Mouse (Mus musculus): ENCODE results near the gene Inha. TPM values are rescaled to one million over a fixed set of nuclear protein-coding genes. Genes with fewer than 3 reads are reported as not detected.

Inha gene
- total RNA-seq, 2 experiments from 2014 or later, result 15.3 to 16.5 TPM

DNA sequence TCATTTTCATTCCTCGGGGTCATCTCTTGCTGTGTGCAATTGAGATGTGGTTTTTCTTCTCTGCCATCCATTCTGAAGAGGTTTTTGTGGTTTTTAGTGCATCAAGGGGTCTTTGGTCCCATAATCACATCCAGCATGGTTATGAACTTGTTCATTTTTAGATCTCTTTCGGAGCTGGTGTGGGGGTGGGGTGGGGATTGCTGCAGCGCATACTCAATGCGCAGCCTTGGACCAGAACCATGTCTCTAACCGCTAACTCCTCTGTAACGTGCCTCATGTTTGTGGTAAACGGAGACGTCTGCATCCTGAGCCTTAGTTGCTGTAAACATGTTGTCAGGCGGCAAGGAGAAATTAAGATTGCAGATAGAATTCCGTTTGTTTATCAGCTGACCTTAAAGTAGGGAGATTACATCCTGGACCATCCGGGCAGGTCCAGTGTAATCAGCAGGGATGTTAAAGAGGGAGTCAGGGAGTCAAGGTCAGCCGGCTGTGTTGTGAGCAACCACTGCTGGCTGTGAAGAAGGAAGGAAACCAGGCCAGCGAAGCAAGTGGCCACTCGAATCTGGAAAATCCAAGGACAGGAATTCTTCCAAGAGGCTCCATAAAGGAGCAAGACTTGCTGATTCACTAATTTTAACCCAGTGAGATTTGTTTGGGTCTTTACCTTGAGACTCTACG, 10.0 kb downstream of the Inha start:
- DNase-seq (ENCODE audit: low spot score in 2 of 2), result no peak

GRCm38 (mm10) chr1:75517984-75518383, 11.1 kb downstream of the Inha start:
- no peak for DNase-seq (ENCODE audit: low spot score in 2 of 2)
- TF ChIP-seq CTCF (conservative IDR thresholded peaks at IDR 0.05), result no peak
- H3K27ac ChIP-seq, result no peak overlapping the region
- no peak overlapping the region for H3K4me3 ChIP-seq

More for the DNA sequence above, 10.0 kb downstream of the Inha start:
- TF ChIP-seq CTCF (conservative IDR thresholded peaks at IDR 0.05), result no peak
- Histone ChIP-seq H3K4me3 (no peak overlapping the region), H3K27ac (no peak overlapping the region)

DNA sequence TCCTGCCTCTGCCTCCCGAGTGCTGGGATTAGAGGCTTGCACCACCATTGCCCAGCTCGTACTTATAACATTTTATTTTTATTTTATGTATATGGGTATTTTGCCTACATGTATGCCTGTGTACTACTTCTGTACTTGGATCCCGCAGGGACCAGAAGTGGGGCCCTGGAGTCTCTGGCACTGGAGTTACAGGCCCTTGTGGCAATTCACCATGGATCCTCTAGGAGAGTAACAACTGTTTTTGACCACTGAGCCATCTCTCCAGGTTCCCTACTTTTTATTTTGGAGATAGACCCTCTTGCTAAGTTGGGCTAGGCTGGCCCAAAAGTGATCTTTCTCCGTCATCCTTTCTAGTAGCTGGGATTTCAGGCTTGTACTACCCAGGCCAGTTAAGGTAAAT, 11.6 kb downstream of the Inha start:
- TF ChIP-seq CTCF (conservative IDR thresholded peaks at IDR 0.05), result no peak
- Histone ChIP-seq H3K27ac (no peak overlapping the region), H3K4me3 (no peak overlapping the region)
- DNase-seq (ENCODE audit: low spot score in 2 of 2), result no peak

- no peak overlapping the region for H3K27ac ChIP-seq
- no peak overlapping the region for H3K4me3 ChIP-seq
- no peak for TF ChIP-seq CTCF (conservative IDR thresholded peaks at IDR 0.05)
- DNase-seq (ENCODE audit: low spot score in 2 of 2), result no peak
These were observed 12.7 kb downstream of the Inha start for GRCm38 (mm10) chr1:75519576-75519975.

DNA sequence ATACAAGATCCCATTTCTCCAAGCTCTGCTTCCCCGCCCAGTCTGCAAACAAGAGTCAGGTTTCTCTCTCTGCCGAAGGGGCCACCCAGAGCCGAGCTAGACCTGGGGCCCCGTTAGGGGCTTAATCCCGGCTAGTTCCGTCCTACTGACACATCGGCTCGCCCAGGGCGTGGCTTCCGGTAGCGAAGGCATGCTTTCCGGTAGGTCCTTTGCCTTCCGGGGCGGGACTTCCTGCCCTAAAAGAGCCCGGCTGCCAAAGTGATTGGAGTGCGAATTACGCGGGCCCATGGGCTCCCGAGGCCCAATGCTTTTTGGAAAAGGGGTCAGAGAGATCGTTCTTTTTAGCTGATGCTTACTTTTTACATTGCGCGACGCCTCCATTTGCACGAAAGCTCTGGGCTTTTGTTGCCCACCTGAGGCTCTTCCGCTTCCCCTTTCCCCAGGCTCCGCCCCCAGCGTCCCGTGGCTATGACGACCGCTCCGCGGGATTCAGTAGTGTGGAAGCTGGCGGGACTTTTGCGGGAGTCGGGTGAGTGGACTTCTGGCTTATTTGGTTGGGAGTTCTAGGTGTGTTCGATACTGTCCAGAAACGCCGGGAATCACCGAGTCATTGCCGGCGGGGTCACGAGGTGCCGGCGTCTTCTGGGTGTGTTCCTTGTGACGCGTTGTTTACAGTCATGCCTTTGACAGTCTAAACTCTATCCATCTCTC, 14.6 kb downstream of the Inha start, which contains the start of gene Stk11ip:
Gene Stk11ip, plus strand, starts transcription at position 209 of the 711 bp plus-strand sequence.
- TF ChIP-seq CTCF (conservative IDR thresholded peaks at IDR 0.05), result no peak

GRCm38 (mm10) chr1:75524679-75525078, 17.8 kb downstream of the Inha start:
- H3K27ac ChIP-seq, result no peak overlapping the region
- DNase-seq (ENCODE audit: low spot score in 2 of 2), result no peak
- no peak overlapping the region for H3K4me3 ChIP-seq
- TF ChIP-seq CTCF (conservative IDR thresholded peaks at IDR 0.05), result no peak

More for the DNA sequence above, 14.6 kb downstream of the Inha start, which contains the start of gene Stk11ip:
- Histone ChIP-seq H3K4me3 (peak within 1 kb of the TSS; percentile 96), H3K27ac (peak within 1 kb of the TSS; percentile 88)
- DNase-seq (ENCODE audit: low spot score in 2 of 2), result peak; percentile 89 to 90

GRCm38 (mm10) chr1:75530546-75530945, 23.7 kb downstream of the Inha start:
- no peak for DNase-seq (ENCODE audit: low spot score in 2 of 2)
- no peak overlapping the region for H3K27ac ChIP-seq
- no peak overlapping the region for H3K4me3 ChIP-seq
- TF ChIP-seq CTCF (conservative IDR thresholded peaks at IDR 0.05), result no peak

DNA sequence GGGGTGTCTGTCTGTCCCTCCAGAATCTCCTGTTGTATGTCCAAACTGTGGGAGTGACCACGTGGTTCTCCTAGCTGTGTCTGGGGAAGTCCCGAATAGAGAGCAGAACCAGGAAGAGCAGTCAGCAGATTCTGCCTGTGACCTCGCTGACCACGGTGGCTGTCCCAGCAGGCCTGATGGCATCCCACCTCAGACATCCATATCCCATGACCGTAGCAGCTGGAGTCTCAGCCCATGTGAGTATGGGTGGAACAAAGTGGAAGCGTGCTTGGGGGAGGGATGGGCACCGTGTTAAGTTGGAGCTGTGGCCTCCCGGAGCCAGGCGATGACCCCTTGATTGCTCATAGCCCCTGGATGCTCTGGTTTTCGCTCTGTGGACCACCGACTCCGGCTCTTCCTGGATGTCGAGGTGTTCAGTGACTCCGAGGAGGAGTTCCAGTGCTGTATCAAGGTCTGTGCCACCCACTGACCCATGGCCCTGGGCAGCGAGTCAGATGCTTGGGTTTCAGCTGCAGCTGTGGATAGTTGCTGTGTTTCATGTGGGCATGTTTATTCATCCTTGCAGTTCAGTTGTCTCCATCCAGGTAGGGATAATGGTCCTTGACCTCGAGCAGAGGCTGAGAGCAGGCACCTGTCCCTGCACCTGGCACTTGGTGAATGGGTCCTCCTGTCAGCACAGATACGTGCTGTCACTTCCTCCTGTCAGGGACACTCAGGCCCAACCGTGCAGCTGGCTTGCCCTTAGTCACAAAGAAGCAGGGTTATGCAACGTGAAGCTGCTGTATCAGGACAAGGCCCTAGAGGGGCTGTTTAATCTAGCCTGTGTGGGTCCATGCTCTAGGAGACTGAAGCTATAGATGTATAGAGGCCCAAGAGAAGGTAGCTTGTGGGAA, 25.6 kb downstream of the Inha start:
- H3K4me3 ChIP-seq, result no peak overlapping the region
- DNase-seq (ENCODE audit: low spot score in 2 of 2), result no peak
- H3K27ac ChIP-seq, result no peak overlapping the region
- TF ChIP-seq CTCF (conservative IDR thresholded peaks at IDR 0.05), result no peak

GRCm38 (mm10) chr1:75533325-75534252, 26.7 kb downstream of the Inha start:
- Histone ChIP-seq H3K4me3 (no peak overlapping the region), H3K27ac (no peak overlapping the region)
- no peak for TF ChIP-seq CTCF (conservative IDR thresholded peaks at IDR 0.05)
- no peak for DNase-seq (ENCODE audit: low spot score in 2 of 2)

GRCm38 (mm10) chr1:75537587-75537986, 30.7 kb downstream of the Inha start:
- no peak overlapping the region for H3K4me3 ChIP-seq

GRCm38 (mm10) chr1:75538597-75539190, 31.8 kb downstream of the Inha start:
- no peak for TF ChIP-seq CTCF (conservative IDR thresholded peaks at IDR 0.05)
- DNase-seq (ENCODE audit: low spot score in 2 of 2), result no peak
- no peak overlapping the region; the same call in 1 of the 2 replicates for H3K27ac ChIP-seq
- no peak overlapping the region for H3K4me3 ChIP-seq

More at GRCm38 (mm10) chr1:75537587-75537986, 30.7 kb downstream of the Inha start:
- no peak overlapping the region for H3K27ac ChIP-seq
- no peak for TF ChIP-seq CTCF (conservative IDR thresholded peaks at IDR 0.05)
- DNase-seq (ENCODE audit: low spot score in 2 of 2), result no peak

Data from layer of hippocampus, adult 2 months (tissue).